Mouse (Mus musculus): Measurements from ENCODE around the gene Immp2l.

- TF ChIP-seq MYOD1 (IDR thresholded peaks at IDR 0.05; ENCODE audit: control insufficient read depth in 1 of 3, insufficient read length in 2 of 3, low read depth in 2 of 3) (no peak), E2F4 (IDR thresholded peaks at IDR 0.05; ENCODE audit: insufficient read depth) (no peak), POLR2A (IDR thresholded peaks at IDR 0.05; ENCODE audit: insufficient read length, low read depth) (no peak), CEBPB (IDR thresholded peaks at IDR 0.05; ENCODE audit: insufficient read depth, poor library complexity, severe bottlenecking) (no peak), POLR2AphosphoS2 (IDR thresholded peaks at IDR 0.05; ENCODE audit: insufficient read length, low read depth) (no peak), USF1 (IDR thresholded peaks at IDR 0.05; ENCODE audit: low read depth) (no peak), MAX (IDR thresholded peaks at IDR 0.05; ENCODE audit: low read depth) (no peak), REST (IDR thresholded peaks at IDR 0.05; ENCODE audit: insufficient read depth, insufficient read length) (no peak), TCF12 (IDR thresholded peaks at IDR 0.05; ENCODE audit: insufficient read depth, poor library complexity, severe bottlenecking) (no peak), MYOG (IDR thresholded peaks at IDR 0.05; ENCODE audit: control insufficient read depth in 1 of 3, insufficient read depth in 1 of 3, insufficient read length in 2 of 3, low read depth in 2 of 3) (no peak)
Observed at GRCm38 (mm10) chr12:41728467-41728866, 704.6 kb downstream of the Immp2l start.

All from myocyte (in vitro differentiated cells).